Mouse (Mus musculus): ENCODE results near the gene Mmadhc. TPM values are rescaled to one million over a fixed set of nuclear protein-coding genes. Genes with fewer than 3 reads are reported as not detected.

The Mmadhc gene
- total RNA-seq, 2 experiments from 2014 or later = 58.5 to 58.6 TPM

DNA sequence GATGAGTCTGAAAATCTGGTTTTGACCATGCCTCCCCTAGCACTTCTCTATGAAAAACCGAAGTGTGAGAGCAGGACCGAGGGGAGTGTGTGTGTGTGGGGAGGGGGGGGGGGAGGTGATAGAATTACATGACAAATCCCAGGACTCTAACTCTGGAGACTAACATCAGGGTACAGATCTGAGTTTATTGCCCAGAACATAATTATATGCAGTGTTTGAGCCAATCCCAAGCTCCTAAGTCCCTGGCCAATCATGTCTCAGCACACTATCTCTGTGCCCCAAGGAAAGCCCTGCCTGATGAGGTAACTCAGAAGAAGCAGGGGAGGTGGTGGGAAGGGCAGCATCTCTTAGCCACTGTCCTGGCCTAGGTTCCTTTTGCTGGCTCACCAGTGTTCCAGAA, 28.1 kb downstream of the Mmadhc start:
- no peak for DNase-seq
- intact Hi-C loops (cut with DNase I) = loop anchor here (5.0 kb wide), 1 partner anchor 201 kb away; the partner anchor contains the start of gene Lypd6

- no peak for DNase-seq
- intact Hi-C loops (cut with DNase I) = loop anchor here (5.0 kb wide), 1 partner anchor 200 kb away; the partner anchor contains the start of gene Lypd6
Observed at GRCm38 (mm10) chr2:50267046-50267445, 29.6 kb downstream of the Mmadhc start.

- intact Hi-C loops (cut with DNase I) = loop anchor here (5.0 kb wide), 1 partner anchor 198 kb away; the partner anchor contains the start of gene Lypd6
Observed at GRCm38 (mm10) chr2:50265215-50265785, 31.3 kb downstream of the Mmadhc start.

GRCm38 (mm10) chr2:50264059-50264458, 32.5 kb downstream of the Mmadhc start:
- DNase-seq = no peak
- intact Hi-C loops (cut with DNase I) = no loop called here

More at GRCm38 (mm10) chr2:50265215-50265785, 31.3 kb downstream of the Mmadhc start:
- no peak for DNase-seq

- no peak for DNase-seq
- intact Hi-C loops (cut with DNase I) = no loop called here
Observed at GRCm38 (mm10) chr2:50254955-50255354, 41.6 kb downstream of the Mmadhc start.

DNA sequence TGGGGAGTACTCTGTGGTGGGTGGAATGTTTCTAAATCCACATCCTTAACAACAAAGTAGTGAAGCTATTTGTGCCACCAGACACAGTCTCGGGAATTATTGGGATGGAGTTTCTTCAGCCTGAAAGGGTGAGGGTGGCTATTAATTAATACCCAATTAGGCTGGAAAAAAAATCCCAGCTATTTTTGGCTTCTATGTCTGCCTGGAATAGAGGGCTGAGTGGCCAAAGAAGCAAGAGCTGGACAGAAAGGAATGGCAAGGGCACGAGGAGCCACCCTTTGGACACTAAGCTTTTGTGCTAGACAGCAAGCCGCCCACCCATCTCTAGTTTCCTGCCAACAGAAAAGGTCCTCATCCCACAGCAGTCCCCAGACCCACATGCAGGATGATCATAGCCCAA, 48.0 kb downstream of the Mmadhc start:
- DNase-seq = no peak
- intact Hi-C loops (cut with DNase I) = no loop called here

GRCm38 (mm10) chr2:50233491-50233890, 63.1 kb downstream of the Mmadhc start:
- DNase-seq = no peak
- intact Hi-C loops (cut with DNase I) = no loop called here

Other genes starting within 250 kb of the Mmadhc start
- gene Lypd6, start 230.4 kb downstream of the Mmadhc start, total RNA-seq (2021) = 10 to 100 TPM; 19.8 to 26.0 TPM